Mouse (Mus musculus) CH12.LX (cell line): Measurements from ENCODE around the gene Tfap2a. TPM values are rescaled to one million over a fixed set of nuclear protein-coding genes. Genes with fewer than 3 reads are reported as not detected.

ENCODE experiments used
- DNase-seq: peaks from one replicate; pipeline ENCODE4 v3.0.0-alpha.2; 2013; ENCODE audit errors: extremely low read depth
- H3K27ac ChIP-seq: 2 replicates; pipeline ENCODE4 v1.5.1; 2012; ENCODE audit warnings: low read depth, mild to moderate bottlenecking, control low read depth, moderate library complexity; ENCODE audit not compliant: insufficient read depth
- H3K27me3 ChIP-seq: replicated peaks from 2 replicates; pipeline ENCODE3; 2012; ENCODE audit warnings: inconsistent platforms
- H3K36me3 ChIP-seq, 2 experiments: replicated peaks in 1 of 2; 2 replicates each; pipeline versions ENCODE3 to v1.6.1; 2012; ENCODE audit warnings: inconsistent platforms in 1 of 2, low read length in 1 of 2, mild to moderate bottlenecking in 1 of 2, mixed read lengths in 1 of 2, moderate library complexity in 1 of 2; ENCODE audit not compliant: control insufficient read depth in 1 of 2, insufficient read depth in 1 of 2
- H3K4me1 ChIP-seq, 2 experiments: 2 replicates each; pipeline ENCODE4 v1.6.1; 2012; ENCODE audit warnings: inconsistent platforms in 1 of 2, moderate library complexity in 1 of 2; ENCODE audit not compliant: insufficient read depth in 2 of 2, control insufficient read depth in 1 of 2
- H3K4me2 ChIP-seq: 2 replicates; pipeline ENCODE4 v1.6.1; 2012; ENCODE audit warnings: low read depth, mild to moderate bottlenecking, control low read depth; ENCODE audit not compliant: poor library complexity, insufficient read depth, severe bottlenecking
- H3K4me3 ChIP-seq, 3 experiments: fragments of 150-350 bp in 1 of 3; sonication (generic) in 1 of 3; replicated peaks in 1 of 3; 2 replicates each; pipeline versions ENCODE3 to v1.5.1; 2011 to 2012; ENCODE audit warnings: low read depth in 2 of 3, low read length in 2 of 3, mild to moderate bottlenecking in 2 of 3, moderate library complexity in 2 of 3, control low read depth in 1 of 3, improper control_type of control experiment in 1 of 3, inconsistent platforms in 1 of 3, mixed read lengths in 1 of 3; ENCODE audit not compliant: poor library complexity in 1 of 3
- H3K79me2 ChIP-seq: replicated peaks from 2 replicates; pipeline ENCODE4 v1.6.1; 2012; ENCODE audit warnings: mild to moderate bottlenecking, moderate library complexity; ENCODE audit not compliant: control insufficient read depth, poor library complexity, insufficient read depth, severe bottlenecking; ENCODE audit errors: extremely low read depth
- H3K9ac ChIP-seq: 2 replicates; pipeline ENCODE4 v1.6.1; 2012; ENCODE audit warnings: low read depth, mild to moderate bottlenecking, control low read depth, moderate library complexity; ENCODE audit not compliant: insufficient read depth
- H3K9me3 ChIP-seq: replicated peaks from 2 replicates; pipeline ENCODE3; 2012; ENCODE audit warnings: low read length, inconsistent platforms, mixed read lengths
- BHLHE40 ChIP-seq: IDR thresholded peaks from 2 replicates; pipeline ENCODE4 v1.6.1; 2011; ENCODE audit warnings: mild to moderate bottlenecking, low read depth, low read length, improper control_type of control experiment
- CHD1 ChIP-seq: IDR thresholded peaks from 2 replicates; pipeline ENCODE4 v1.6.1; 2012; ENCODE audit warnings: low read depth, low read length, improper control_type of control experiment, inconsistent platforms
- E2F4 ChIP-seq: IDR thresholded peaks from 2 replicates; pipeline ENCODE4 v1.6.1; 2011; ENCODE audit warnings: low read depth, low read length, improper control_type of control experiment; ENCODE audit not compliant: insufficient replicate concordance
- ETS1 ChIP-seq: conservative IDR thresholded peaks from 2 replicates; pipeline ENCODE4 v1.6.1; 2012; ENCODE audit warnings: low read depth, mild to moderate bottlenecking, inconsistent platforms, low read length, improper control_type of control experiment, moderate library complexity
- GABPA ChIP-seq: IDR thresholded peaks from 2 replicates; pipeline ENCODE4 v1.6.1; 2012; ENCODE audit warnings: low read depth, low read length, improper control_type of control experiment, inconsistent platforms; ENCODE audit not compliant: insufficient replicate concordance
- HCFC1 ChIP-seq: IDR thresholded peaks from 2 replicates; pipeline ENCODE4 v1.6.1; 2012; ENCODE audit warnings: low read depth, mild to moderate bottlenecking, inconsistent platforms, low read length, improper control_type of control experiment
- IRF4 ChIP-seq: IDR thresholded peaks from 2 replicates; pipeline ENCODE4 v1.6.1; 2014; ENCODE audit warnings: low read depth, mild to moderate bottlenecking, inconsistent platforms, low read length, improper control_type of control experiment
- MAX ChIP-seq: IDR thresholded peaks from 2 replicates; pipeline ENCODE4 v1.6.1; 2011; ENCODE audit warnings: low read length, improper control_type of control experiment
- MAZ ChIP-seq: IDR thresholded peaks from 2 replicates; pipeline ENCODE4 v1.6.1; 2012; ENCODE audit warnings: low read depth, mild to moderate bottlenecking, inconsistent platforms, low read length, improper control_type of control experiment, moderate library complexity
- MEF2A ChIP-seq: IDR thresholded peaks from 2 replicates; pipeline ENCODE4 v1.6.1; 2014; ENCODE audit warnings: low read depth, mild to moderate bottlenecking, inconsistent platforms, low read length, improper control_type of control experiment, borderline replicate concordance
- MXI1 ChIP-seq: IDR thresholded peaks from 2 replicates; pipeline ENCODE4 v1.6.1; 2011; ENCODE audit warnings: mild to moderate bottlenecking, low read depth, low read length, improper control_type of control experiment
- NELFE ChIP-seq: IDR thresholded peaks from 2 replicates; pipeline ENCODE4 v1.6.1; 2011; ENCODE audit warnings: low read depth, low read length, improper control_type of control experiment
- NRF1 ChIP-seq: IDR thresholded peaks from 2 replicates; pipeline ENCODE4 v1.6.1; 2014; ENCODE audit warnings: low read depth, mild to moderate bottlenecking, inconsistent platforms, low read length, improper control_type of control experiment, moderate library complexity
- POLR2A ChIP-seq: IDR thresholded peaks from 2 replicates; pipeline ENCODE4 v1.6.1; 2011; ENCODE audit warnings: low read depth, mild to moderate bottlenecking, improper control_type of control experiment, low read length
- POLR2AphosphoS2 ChIP-seq: IDR thresholded peaks from 2 replicates; pipeline ENCODE4 v1.6.1; 2011; ENCODE audit warnings: low read depth, low read length, improper control_type of control experiment
- RAD21 ChIP-seq: IDR thresholded peaks from 2 replicates; pipeline ENCODE4 v1.6.1; 2011; ENCODE audit warnings: low read depth, mild to moderate bottlenecking, low read length, improper control_type of control experiment, moderate library complexity
- RCOR1 ChIP-seq: conservative IDR thresholded peaks from 2 replicates; pipeline ENCODE4 v1.6.1; 2012; ENCODE audit warnings: low read depth, mild to moderate bottlenecking, inconsistent platforms, low read length, improper control_type of control experiment
- SMC3 ChIP-seq: IDR thresholded peaks from 2 replicates; pipeline ENCODE4 v1.6.1; 2011; ENCODE audit warnings: low read depth, low read length, improper control_type of control experiment
- TCF12 ChIP-seq: IDR thresholded peaks from 2 replicates; pipeline ENCODE4 v1.6.1; 2014; ENCODE audit warnings: low read depth, mild to moderate bottlenecking, inconsistent platforms, low read length, improper control_type of control experiment
- UBTF ChIP-seq: IDR thresholded peaks from 2 replicates; pipeline ENCODE4 v1.6.1; 2012; ENCODE audit warnings: low read depth, mild to moderate bottlenecking, inconsistent platforms, low read length, improper control_type of control experiment, moderate library complexity
- ZMIZ1 ChIP-seq: IDR thresholded peaks from 2 replicates; pipeline ENCODE4 v1.6.1; 2012; ENCODE audit warnings: low read depth, mild to moderate bottlenecking, inconsistent platforms, low read length, improper control_type of control experiment
- ZNF384 ChIP-seq: IDR thresholded peaks from 2 replicates; pipeline ENCODE4 v1.6.1; 2012; ENCODE audit warnings: low read depth, low read length, improper control_type of control experiment, inconsistent platforms
- dilution Hi-C: fragments of 300-500 bp; cut with MboI; formaldehyde crosslinking; loops from 2 replicates; pipeline ENCODE4 v1.14.3; 2020; ENCODE audit warnings: low sequenced_read_pairs; ENCODE audit not compliant: extremely low pct_unique_long_range_greater_than_20kb, extremely low pct_ligation_motif_present
- in situ Hi-C: fragments of 300-500 bp; cut with MboI; formaldehyde crosslinking; loops from 3 replicates; pipeline ENCODE4 v1.14.3; 2019; ENCODE audit warnings: low sequenced_read_pairs, low pct_ligation_motif_present, low pct_unique_long_range_greater_than_20kb, mixed read lengths
- polyA plus RNA-seq: library from polyadenylated mRNA; unstranded; fragments of >175 nt; gene quantifications from 2 replicates; pipeline ENCODE4 v1.2.1, GENCODE M21; 2012; ENCODE audit warnings: low read depth; ENCODE audit not compliant: insufficient read length
- total RNA-seq, 2 experiments: library from RNA; depleted of rRNA; stranded (reverse); fragments of 300-350 nt in 1 of 2; fragments of >200 nt in 1 of 2; gene quantifications; 2 replicates each; pipeline ENCODE4 v1.2.3; 2012 to 2014

Gene Tfap2a
- total and polyA plus RNA-seq, 3 experiments: not detected

DNA sequence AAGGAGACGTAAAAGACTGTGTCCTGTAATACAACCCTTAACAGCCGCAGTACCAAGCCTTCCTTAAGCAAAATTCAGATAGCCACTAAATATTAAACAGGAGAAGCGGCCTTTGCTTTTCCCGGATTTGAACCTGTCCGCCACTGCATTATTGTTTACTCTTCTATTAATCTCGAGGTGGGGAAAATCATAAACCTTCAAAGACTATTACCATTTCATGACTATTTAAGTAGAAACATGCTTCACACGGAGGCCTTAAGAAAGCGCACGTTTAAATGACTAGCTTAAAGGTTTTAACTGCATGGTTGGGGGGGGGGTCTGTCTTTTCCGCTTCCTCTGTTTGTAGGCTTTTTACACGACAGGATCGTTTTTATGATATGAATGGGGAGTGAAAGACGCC, 9.1 kb downstream of the Tfap2a start:
- Histone ChIP-seq H3K36me3 (no peaks in the 10 kb centered on the region), H3K4me2 (no peak overlapping the region), H3K27ac (no peak overlapping the region), H3K4me1 (no peaks in the 10 kb centered on the region), H3K9ac (no peak overlapping the region), H3K4me3 (no peak overlapping the region), H3K9me3 (peaks cover 43% of the 10 kb centered on the region), H3K79me2 (no peaks in the 10 kb centered on the region), H3K27me3 (no peaks in the 10 kb centered on the region)
- dilution Hi-C loops (no loop called here), in situ Hi-C loops (no loop called here)
- TF ChIP-seq E2F4 (no peak), MEF2A (no peak), SMC3 (no peak), IRF4 (no peak)
- DNase-seq: no peak

DNA sequence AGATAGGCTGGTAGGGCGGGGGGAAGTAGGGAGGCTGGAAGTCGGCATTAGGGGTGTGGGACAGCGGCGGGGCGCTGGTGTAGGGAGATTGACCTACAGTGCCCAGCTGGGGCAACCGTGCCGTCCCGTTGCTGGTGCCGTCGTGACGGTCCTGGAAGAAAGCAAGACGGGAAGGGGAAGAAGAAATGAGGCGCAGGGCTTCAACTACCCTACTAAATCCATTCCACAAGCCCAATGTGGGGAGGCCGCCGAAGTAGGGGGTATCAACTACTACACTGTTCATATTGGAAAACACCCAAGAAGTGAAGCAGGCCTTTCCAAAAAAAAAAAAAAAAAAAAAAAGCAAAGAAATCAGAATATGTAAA, 9.6 kb downstream of the Tfap2a start:
- Histone ChIP-seq H3K4me3 (no peak overlapping the region), H3K27me3 (no peaks in the 10 kb centered on the region), H3K9ac (no peak overlapping the region), H3K36me3 (no peaks in the 10 kb centered on the region), H3K79me2 (no peaks in the 10 kb centered on the region), H3K9me3 (peaks cover 38% of the 10 kb centered on the region), H3K4me2 (no peak overlapping the region), H3K4me1 (no peaks in the 10 kb centered on the region), H3K27ac (no peak overlapping the region)
- no peak for DNase-seq
- in situ Hi-C loops: no loop called here
- dilution Hi-C loops: no loop called here
- TF ChIP-seq POLR2A (no peak), GABPA (no peak), POLR2AphosphoS2 (no peak), MXI1 (no peak), ETS1 (no peak), MAZ (no peak), UBTF (no peak), TCF12 (no peak), ZMIZ1 (no peak), BHLHE40 (no peak), CHD1 (no peak), HCFC1 (no peak), NRF1 (no peak), NELFE (no peak), RAD21 (no peak), MAX (no peak), ZNF384 (no peak), SMC3 (no peak), RCOR1 (no peak)
